Mouse (Mus musculus): ENCODE results near the gene Tspan9. TPM values are rescaled to one million over a fixed set of nuclear protein-coding genes. Genes with fewer than 3 reads are reported as not detected.

Tspan9 gene
- polyA plus RNA-seq, 1 experiment from 2014 or later, result 114 TPM

GRCm38 (mm10) chr6:127978941-127979340, 164.5 kb downstream of the Tspan9 start:
- no peaks in the 10 kb centered on the region for H3K36me3 ChIP-seq
- peaks cover 47% of the 10 kb centered on the region for H3K4me1 ChIP-seq (replicated peaks)
- peaks cover 5% of the 10 kb centered on the region for H3K27me3 ChIP-seq
- no peaks in the 10 kb centered on the region for H3K9me3 ChIP-seq
- 0 out of 2 replicates have a peak overlapping the region, but pooled peaks have one; percentile 24 for H3K9ac ChIP-seq (replicated peaks)
- ATAC-seq (ENCODE audit: insufficient number of reproducible peaks, insufficient read depth, low FRiP score, low TSS enrichment, low read depth), result no peak
- peak overlapping the region; percentile 40 for H3K4me2 ChIP-seq
- no peak overlapping the region for H3K27ac ChIP-seq
- no peak overlapping the region for H3K4me3 ChIP-seq (replicated peaks)
- 39% methylated on average over 20 of the region's 20 CpGs for WGBS

DNA sequence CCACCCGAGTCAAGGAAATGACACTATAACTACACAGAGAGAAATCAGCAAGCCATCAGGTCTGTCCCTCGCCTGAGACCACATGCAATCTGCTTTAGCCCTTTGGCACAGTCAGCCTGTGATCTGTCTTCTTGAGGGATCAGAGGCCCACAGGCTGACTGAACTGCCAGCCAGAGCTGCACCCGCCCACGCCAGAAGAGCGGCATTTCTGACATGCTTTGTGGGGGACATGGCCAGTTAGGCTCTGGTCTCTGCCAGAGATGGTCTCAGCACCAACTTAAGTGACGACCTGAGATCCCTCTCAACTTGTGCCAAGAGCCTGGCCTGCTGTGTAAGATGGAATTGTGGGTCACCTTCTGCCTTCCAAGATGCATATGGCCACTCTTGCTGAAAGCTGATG, 166.7 kb downstream of the Tspan9 start:
- WGBS, result 86% methylated on average over 6 of the region's 6 CpGs
- Histone ChIP-seq H3K4me3 (replicated peaks) (no peak overlapping the region), H3K27ac (no peak overlapping the region), H3K27me3 (peaks cover 5% of the 10 kb centered on the region), H3K36me3 (no peaks in the 10 kb centered on the region), H3K9ac (replicated peaks) (no peak overlapping the region), H3K4me2 (no peak overlapping the region), H3K4me1 (replicated peaks) (peaks cover 54% of the 10 kb centered on the region), H3K9me3 (no peaks in the 10 kb centered on the region)
- ATAC-seq (ENCODE audit: insufficient number of reproducible peaks, insufficient read depth, low FRiP score, low TSS enrichment, low read depth), result no peak

DNA sequence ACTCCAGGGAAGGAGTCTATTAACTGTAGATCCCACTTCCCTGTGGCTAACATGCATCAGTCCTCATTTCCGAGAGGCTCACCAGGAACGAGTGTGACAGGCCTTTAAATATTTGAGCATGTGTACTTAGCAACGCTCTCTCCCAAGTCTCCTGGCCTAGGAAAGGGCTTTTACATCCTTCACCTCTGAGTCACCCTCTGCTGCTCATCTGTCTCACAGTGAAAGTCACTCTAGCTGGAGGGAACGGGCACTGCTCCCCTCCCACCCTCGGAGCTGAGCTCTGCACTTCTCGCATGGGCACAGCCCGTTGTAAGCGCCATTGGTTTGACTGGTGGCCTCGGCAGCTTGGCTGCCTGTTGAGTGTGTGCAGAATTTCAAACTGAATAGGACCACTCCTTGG, 169.4 kb downstream of the Tspan9 start:
- no peaks in the 10 kb centered on the region; the same call in 1 of the 2 replicates for H3K27me3 ChIP-seq
- ATAC-seq (ENCODE audit: insufficient number of reproducible peaks, insufficient read depth, low FRiP score, low TSS enrichment, low read depth), result no peak
- H3K36me3 ChIP-seq, result no peaks in the 10 kb centered on the region
- H3K4me1 ChIP-seq (replicated peaks), result peaks cover 36% of the 10 kb centered on the region
- H3K9me3 ChIP-seq, result no peaks in the 10 kb centered on the region
- no peak overlapping the region; the same call in 1 of the 2 replicates for H3K4me2 ChIP-seq
- no peak overlapping the region for H3K4me3 ChIP-seq (replicated peaks)
- H3K27ac ChIP-seq, result peak overlapping the region; percentile 59
- 33% methylated on average over 9 of the region's 9 CpGs for WGBS
- no peak overlapping the region for H3K9ac ChIP-seq (replicated peaks)

- peaks cover 32% of the 10 kb centered on the region for H3K4me1 ChIP-seq (replicated peaks)
- no peak for ATAC-seq (ENCODE audit: insufficient number of reproducible peaks, insufficient read depth, low FRiP score, low TSS enrichment, low read depth)
- H3K9ac ChIP-seq (replicated peaks), result no peak overlapping the region
- H3K36me3 ChIP-seq, result no peaks in the 10 kb centered on the region
- no peaks in the 10 kb centered on the region for H3K9me3 ChIP-seq
- H3K4me3 ChIP-seq (replicated peaks), result no peak overlapping the region
- WGBS, result 32% methylated on average over 6 of the region's 6 CpGs
- H3K27me3 ChIP-seq, result no peaks in the 10 kb centered on the region; the same call in 1 of the 2 replicates
- no peak overlapping the region; the same call in 1 of the 2 replicates for H3K4me2 ChIP-seq
- peak overlapping the region; percentile 59 for H3K27ac ChIP-seq
Observed at GRCm38 (mm10) chr6:127973553-127973952, 169.8 kb downstream of the Tspan9 start.

GRCm38 (mm10) chr6:127971931-127972330, 171.5 kb downstream of the Tspan9 start:
- Histone ChIP-seq H3K4me3 (replicated peaks) (no peak overlapping the region), H3K4me1 (replicated peaks) (peaks cover 28% of the 10 kb centered on the region), H3K27ac (no peak overlapping the region), H3K4me2 (no peak overlapping the region), H3K9ac (replicated peaks) (no peak overlapping the region), H3K9me3 (no peaks in the 10 kb centered on the region), H3K27me3 (no peaks in the 10 kb centered on the region; the same call in 1 of the 2 replicates), H3K36me3 (0 out of 2 replicates have a peak, but pooled peaks cover under 1% of the 10 kb centered on the region)
- ATAC-seq (ENCODE audit: insufficient number of reproducible peaks, insufficient read depth, low FRiP score, low TSS enrichment, low read depth), result no peak
- WGBS, result 85% methylated on average over 5 of the region's 5 CpGs

- Histone ChIP-seq H3K9me3 (no peaks in the 10 kb centered on the region), H3K9ac (replicated peaks) (no peak overlapping the region), H3K36me3 (peaks cover 11% of the 10 kb centered on the region), H3K4me3 (replicated peaks) (no peak overlapping the region), H3K27me3 (no peaks in the 10 kb centered on the region; the same call in 1 of the 2 replicates), H3K4me2 (no peak overlapping the region), H3K27ac (no peak overlapping the region), H3K4me1 (replicated peaks) (peaks cover 27% of the 10 kb centered on the region)
- 63% methylated on average over 5 of the region's 5 CpGs for WGBS
- no peak for ATAC-seq (ENCODE audit: insufficient number of reproducible peaks, insufficient read depth, low FRiP score, low TSS enrichment, low read depth)
Observed at GRCm38 (mm10) chr6:127970848-127971247, 172.5 kb downstream of the Tspan9 start.

- no peak overlapping the region for H3K4me2 ChIP-seq
- no peak for ATAC-seq (ENCODE audit: insufficient number of reproducible peaks, insufficient read depth, low FRiP score, low TSS enrichment, low read depth)
- no peak overlapping the region for H3K4me3 ChIP-seq (replicated peaks)
- H3K4me1 ChIP-seq (replicated peaks), result peaks cover 23% of the 10 kb centered on the region
- H3K9me3 ChIP-seq, result no peaks in the 10 kb centered on the region
- H3K9ac ChIP-seq (replicated peaks), result no peak overlapping the region
- 9% methylated on average over 7 of the region's 7 CpGs for WGBS
- H3K27me3 ChIP-seq, result no peaks in the 10 kb centered on the region; the same call in 1 of the 2 replicates
- H3K27ac ChIP-seq, result no peak overlapping the region
- H3K36me3 ChIP-seq, result peaks cover 18% of the 10 kb centered on the region
Observed at GRCm38 (mm10) chr6:127970120-127970519, 173.3 kb downstream of the Tspan9 start.

GRCm38 (mm10) chr6:127969709-127970108, 173.7 kb downstream of the Tspan9 start:
- Histone ChIP-seq H3K9me3 (no peaks in the 10 kb centered on the region), H3K36me3 (peaks cover 22% of the 10 kb centered on the region), H3K4me2 (no peak overlapping the region), H3K4me1 (replicated peaks) (peaks cover 21% of the 10 kb centered on the region), H3K9ac (replicated peaks) (no peak overlapping the region), H3K27me3 (no peaks in the 10 kb centered on the region; the same call in 1 of the 2 replicates), H3K27ac (no peak overlapping the region), H3K4me3 (replicated peaks) (no peak overlapping the region)
- 70% methylated on average over 7 of the region's 7 CpGs for WGBS
- ATAC-seq (ENCODE audit: insufficient number of reproducible peaks, insufficient read depth, low FRiP score, low TSS enrichment, low read depth), result no peak

DNA sequence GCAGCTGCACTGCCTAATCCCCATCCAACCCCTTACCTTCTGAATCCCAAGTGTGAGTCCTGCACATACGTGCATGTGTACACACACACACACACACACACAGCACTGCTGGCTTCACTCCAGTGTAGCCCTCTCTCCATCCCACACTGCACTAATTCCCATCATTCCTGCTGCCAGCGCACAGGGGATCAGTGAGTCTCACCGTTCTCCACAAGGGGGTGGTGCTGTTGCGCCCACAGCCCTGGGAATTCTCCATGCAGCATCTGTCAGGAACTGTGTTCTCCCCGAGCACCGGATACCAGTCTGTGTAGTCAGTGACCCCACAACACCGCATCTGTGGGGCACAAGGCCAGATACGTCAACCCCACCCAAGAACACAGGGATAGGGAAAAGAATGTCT, 177.9 kb downstream of the Tspan9 start:
- ATAC-seq (ENCODE audit: insufficient number of reproducible peaks, insufficient read depth, low FRiP score, low TSS enrichment, low read depth), result no peak
- H3K9ac ChIP-seq (replicated peaks), result no peak overlapping the region
- no peaks in the 10 kb centered on the region for H3K27me3 ChIP-seq
- H3K4me1 ChIP-seq (replicated peaks), result 0 out of 2 replicates have a peak, but pooled peaks cover 2% of the 10 kb centered on the region
- H3K4me3 ChIP-seq (replicated peaks), result no peak overlapping the region
- no peaks in the 10 kb centered on the region for H3K9me3 ChIP-seq
- H3K4me2 ChIP-seq, result no peak overlapping the region
- peaks cover 55% of the 10 kb centered on the region for H3K36me3 ChIP-seq
- WGBS, result 47% methylated on average over 8 of the region's 8 CpGs
- no peak overlapping the region for H3K27ac ChIP-seq

DNA sequence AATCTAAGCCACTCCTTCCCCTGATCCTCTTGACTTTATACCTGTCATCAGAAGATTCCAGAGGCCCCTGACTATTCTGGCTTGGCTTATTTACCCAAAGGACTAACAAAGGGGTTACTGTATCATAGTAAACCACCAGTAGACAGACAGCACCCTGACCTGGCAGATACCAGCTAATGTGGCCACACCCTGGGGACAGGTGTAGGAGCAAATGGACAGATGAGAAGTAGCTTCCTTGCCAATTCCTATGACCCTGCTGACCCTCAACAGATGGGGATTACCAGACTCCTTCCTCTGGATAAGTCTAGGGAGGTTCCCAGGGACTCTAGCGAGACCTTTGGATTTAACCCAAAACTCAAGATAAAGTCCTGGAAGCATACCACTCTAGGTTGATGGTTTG, 183.2 kb downstream of the Tspan9 start:
- H3K27me3 ChIP-seq, result no peaks in the 10 kb centered on the region
- no peak overlapping the region for H3K9ac ChIP-seq (replicated peaks)
- H3K27ac ChIP-seq, result no peak overlapping the region
- no peak for ATAC-seq (ENCODE audit: insufficient number of reproducible peaks, insufficient read depth, low FRiP score, low TSS enrichment, low read depth)
- H3K36me3 ChIP-seq, result peaks cover 38% of the 10 kb centered on the region
- WGBS, result 95% methylated on average over 1 of the region's 1 CpGs
- no peak overlapping the region for H3K4me2 ChIP-seq
- no peaks in the 10 kb centered on the region for H3K9me3 ChIP-seq
- H3K4me3 ChIP-seq (replicated peaks), result no peak overlapping the region
- H3K4me1 ChIP-seq (replicated peaks), result no peaks in the 10 kb centered on the region

- Histone ChIP-seq H3K27ac (no peak overlapping the region), H3K36me3 (no peaks in the 10 kb centered on the region), H3K4me1 (replicated peaks) (no peaks in the 10 kb centered on the region), H3K9me3 (no peaks in the 10 kb centered on the region), H3K4me2 (no peak overlapping the region), H3K9ac (replicated peaks) (no peak overlapping the region), H3K4me3 (replicated peaks) (no peak overlapping the region), H3K27me3 (no peaks in the 10 kb centered on the region)
- 78% methylated on average over 5 of the region's 5 CpGs for WGBS
- ATAC-seq (ENCODE audit: insufficient number of reproducible peaks, insufficient read depth, low FRiP score, low TSS enrichment, low read depth), result no peak
Observed at GRCm38 (mm10) chr6:127956172-127956571, 187.2 kb downstream of the Tspan9 start.

DNA sequence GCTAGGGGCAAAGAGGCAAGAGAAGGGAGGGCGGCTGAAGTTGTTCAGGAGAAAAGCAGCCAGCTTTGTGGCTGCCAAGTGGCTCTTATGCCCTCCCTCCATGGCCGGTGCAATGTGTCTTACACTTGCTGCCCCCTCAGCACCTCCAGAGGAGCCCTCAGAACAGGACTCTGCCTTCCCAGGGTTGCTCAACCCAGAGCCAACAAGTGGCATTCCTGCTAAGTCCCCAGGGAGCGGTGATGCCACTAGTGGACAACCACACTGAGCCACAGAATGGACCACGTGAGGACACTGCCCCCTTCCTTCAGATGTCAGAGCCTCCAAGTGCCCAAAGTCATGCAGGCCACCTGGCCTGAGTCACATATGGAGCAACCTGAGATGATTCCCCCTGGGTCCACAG, 190.3 kb downstream of the Tspan9 start:
- Histone ChIP-seq H3K4me1 (replicated peaks) (no peaks in the 10 kb centered on the region), H3K36me3 (no peaks in the 10 kb centered on the region), H3K9me3 (no peaks in the 10 kb centered on the region), H3K4me2 (no peak overlapping the region), H3K27me3 (no peaks in the 10 kb centered on the region), H3K27ac (no peak overlapping the region), H3K4me3 (replicated peaks) (no peak overlapping the region), H3K9ac (replicated peaks) (no peak overlapping the region)
- WGBS, result 87% methylated on average over 4 of the region's 4 CpGs
- no peak for ATAC-seq (ENCODE audit: insufficient number of reproducible peaks, insufficient read depth, low FRiP score, low TSS enrichment, low read depth)

Data from limb, embryonic 12.5 days (tissue).